Mouse (Mus musculus) stomach, embryonic 14.5 days (tissue): ENCODE measurements at regions not wholly inside any gene's neighbourhood (a gene's known extent, or its start where the extent isn't known, plus 50 kb on each side); places are given as distances from the start of the nearest gene placed in this dataset.
A peak's percentile ranks its signal among the peaks of the same experiment; 100 is the strongest.
"Not testable (repeated sequence)": the region's sequence is repeated elsewhere in the genome, so short reads cannot be mapped to it uniquely, and the experiment has no call there.

ENCODE experiments used
- ATAC-seq: fragments of 200-750 bp; cut with Nextera tagmentation; 2 replicates; pipeline ENCODE4 v1.8.0; 2017; ENCODE audit warnings: low read depth, moderate TSS enrichment; ENCODE audit not compliant: insufficient number of reproducible peaks, insufficient read depth, low FRiP score
- H3K27ac ChIP-seq: fragments of 300-500 bp; sonication (generic); 2 replicates; pipeline ENCODE4 v1.5.1; 2014; ENCODE audit warnings: mild to moderate bottlenecking, low read length, moderate library complexity, mixed read lengths
- H3K27me3 ChIP-seq: fragments of 300-500 bp; sonication (generic); 2 replicates; pipeline ENCODE4 v1.6.1; 2014; ENCODE audit warnings: low read length, control low read depth, mixed read lengths; ENCODE audit not compliant: control insufficient read depth, insufficient read depth
- H3K36me3 ChIP-seq: fragments of 300-500 bp; sonication (generic); 2 replicates; pipeline ENCODE4 v1.6.1; 2014; ENCODE audit warnings: mild to moderate bottlenecking, control low read depth, low read length, moderate library complexity, mixed read lengths; ENCODE audit not compliant: control insufficient read depth, insufficient read depth
- H3K4me1 ChIP-seq: fragments of 300-500 bp; sonication (generic); 2 replicates; pipeline ENCODE4 v1.6.1; 2014; ENCODE audit warnings: low read length, control low read depth, mixed read lengths; ENCODE audit not compliant: control insufficient read depth, insufficient read depth
- H3K4me2 ChIP-seq: fragments of 300-500 bp; sonication (generic); replicated peaks from 2 replicates; pipeline ENCODE4 v1.6.1; 2014; ENCODE audit warnings: low read depth, low read length, control low read depth
- H3K4me3 ChIP-seq: fragments of 300-500 bp; sonication (generic); 2 replicates; pipeline ENCODE4 v1.5.1; 2014; ENCODE audit warnings: low read depth, low read length, control low read depth
- H3K9ac ChIP-seq: fragments of 300-500 bp; sonication (generic); replicated peaks from 2 replicates; pipeline ENCODE4 v1.6.1; 2014; ENCODE audit warnings: low read depth, mild to moderate bottlenecking, control low read depth, low read length, moderate library complexity, mixed read lengths
- H3K9me3 ChIP-seq: fragments of 300-500 bp; sonication (generic); 2 replicates; pipeline ENCODE4 v1.6.1; 2016; ENCODE audit warnings: low read depth, low read length, control low read depth; ENCODE audit not compliant: control insufficient read depth
- WGBS: fragments of 180-500 bp; shearing (Covaris S2); extraction: QIAGEN DNeasy Blood & Tissue Kit; methylation state at CpG from one replicate; pipeline ENCODE4 v1.1.7; 2014; 5-methylcytosine and 5-hydroxymethylcytosine counted together

- not testable (repeated sequence) for H3K27me3 ChIP-seq, H3K4me3 ChIP-seq, H3K9ac ChIP-seq, H3K27ac ChIP-seq, H3K4me2 ChIP-seq, H3K4me1 ChIP-seq, ATAC-seq, H3K36me3 ChIP-seq
- peaks cover 17% of the 10 kb centered on the region; the same call in 1 of the 2 replicates for H3K9me3 ChIP-seq
- WGBS = 100% methylated on average over 2 of the region's 2 CpGs
These were observed 76.0 kb downstream of the Zfp97 start for GRCm38 (mm10) chr17:17197229-17197628.

GRCm38 (mm10) chr17:17229069-17229468 lies 107.9 kb downstream of the Zfp97 start:
- H3K4me2 ChIP-seq = no peak overlapping the region
- WGBS = 51% methylated on average over 2 of the region's 2 CpGs
- no peaks in the 10 kb centered on the region for H3K27me3 ChIP-seq
- H3K9ac ChIP-seq = no peak overlapping the region
- no peaks in the 10 kb centered on the region for H3K36me3 ChIP-seq
- no peaks in the 10 kb centered on the region for H3K4me1 ChIP-seq
- H3K4me3 ChIP-seq = no peak overlapping the region
- H3K9me3 ChIP-seq = no peaks in the 10 kb centered on the region
- ATAC-seq = no peak
- no peak overlapping the region for H3K27ac ChIP-seq

DNA sequence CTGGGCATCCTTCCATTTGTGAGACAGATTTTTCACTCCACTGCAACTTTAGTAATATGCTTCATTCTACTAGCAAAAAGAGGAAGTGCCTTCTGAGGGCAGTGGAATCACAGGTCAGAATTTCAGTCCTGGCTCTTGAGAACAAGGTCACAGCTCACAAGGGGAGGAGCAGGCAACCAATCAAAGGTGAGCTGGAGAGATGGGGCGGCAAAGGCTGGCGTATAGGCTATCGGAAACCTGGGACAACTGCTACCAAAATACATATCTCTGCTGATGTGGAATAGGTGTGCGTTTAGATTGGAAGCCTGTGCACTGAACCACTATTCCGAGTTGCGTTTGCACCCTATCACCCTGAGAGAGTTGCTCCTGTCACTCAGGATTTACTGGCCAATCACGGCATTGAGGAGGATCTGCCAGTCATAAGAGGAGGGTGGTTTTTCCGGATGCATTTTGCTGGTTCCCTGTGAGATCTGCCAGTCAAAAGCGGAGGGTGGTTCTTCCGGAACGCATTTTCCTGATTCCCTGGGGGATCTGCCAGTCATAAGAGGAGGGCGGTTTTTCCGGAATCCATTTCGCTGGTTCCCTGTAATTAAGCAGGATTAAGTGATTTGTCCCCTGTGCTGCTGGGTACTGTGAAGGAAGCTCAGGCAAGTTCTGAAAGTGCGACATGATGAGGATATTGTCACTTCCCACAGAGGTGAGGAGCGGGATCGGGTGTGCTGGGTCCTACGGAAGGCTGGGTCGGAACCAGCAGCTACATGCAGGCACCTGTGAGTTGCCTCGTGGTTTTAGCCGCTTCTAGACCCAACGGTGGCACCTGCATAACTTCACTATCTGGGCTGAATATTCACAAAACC lies 113.3 kb downstream of the Zfp97 start:
- ATAC-seq = peak; percentile 100
- H3K9me3 ChIP-seq, H3K4me1 ChIP-seq, H3K27ac ChIP-seq, H3K27me3 ChIP-seq, H3K36me3 ChIP-seq: not testable (repeated sequence)
- WGBS = under 1% methylated on average over 20 of the region's 22 CpGs
- Histone ChIP-seq H3K4me3 (peak overlapping the region; percentile 47), H3K9ac (peak overlapping the region; percentile 42), H3K4me2 (peak overlapping the region; percentile 51)

DNA sequence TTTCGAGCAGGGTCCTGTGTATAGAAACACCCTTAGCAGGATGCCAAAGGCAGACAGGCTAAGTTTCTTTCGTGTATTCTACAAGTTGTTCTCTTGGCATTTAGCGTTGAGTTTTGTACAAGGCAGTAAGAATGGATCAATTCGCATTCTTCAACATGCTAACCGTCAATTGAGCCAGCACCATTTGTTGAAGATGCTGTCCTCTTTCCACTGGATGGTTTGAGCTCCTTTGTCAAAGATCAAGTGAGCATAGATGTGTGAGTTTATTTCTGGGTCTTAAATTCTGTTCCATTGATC lies 113.9 kb downstream of the Zfp97 start:
- H3K27me3 ChIP-seq, H3K9me3 ChIP-seq, H3K27ac ChIP-seq, H3K36me3 ChIP-seq, ATAC-seq, H3K4me1 ChIP-seq: not testable (repeated sequence)
- 0% methylated on average over 5 of the region's 5 CpGs for WGBS
- Histone ChIP-seq H3K4me2 (peak overlapping the region; percentile 51), H3K4me3 (peak overlapping the region; percentile 47), H3K9ac (peak overlapping the region; percentile 42)
